Mouse (Mus musculus): Measurements from ENCODE around the gene Snap25. TPM values are rescaled to one million over a fixed set of nuclear protein-coding genes. Genes with fewer than 3 reads are reported as not detected.

Snap25 gene
- total and polyA plus RNA-seq, 3 experiments: 0.11 TPM; not detected in 2

- Histone ChIP-seq H3K9me3 (replicated peaks) (no peaks in the 10 kb centered on the region), H3K4me1 (ENCODE audit: insufficient read depth, low read depth, low read length) (no peaks in the 10 kb centered on the region), H3K27me3 (ENCODE audit: insufficient read depth, low read length) (no peaks in the 10 kb centered on the region), H3K4me3 (ENCODE audit: low read depth, low read length) (no peak overlapping the region), H3K36me3 (replicated peaks) (no peaks in the 10 kb centered on the region)
- no peak for ATAC-seq (ENCODE audit: extremely low read depth, insufficient number of reproducible peaks, low FRiP score, poor library complexity, severe bottlenecking)
- TF ChIP-seq CTCF (IDR thresholded peaks at IDR 0.05; ENCODE audit: low read depth, low read length) (no peak), TAL1 (conservative IDR thresholded peaks at IDR 0.05; ENCODE audit: low read depth, low read length) (no peak), GATA2 (IDR thresholded peaks at IDR 0.05; ENCODE audit: borderline replicate concordance, low read depth, low read length) (no peak), GATA1 (IDR thresholded peaks at IDR 0.05; ENCODE audit: borderline replicate concordance, low read length) (no peak), POLR2AphosphoS5 (IDR thresholded peaks at IDR 0.05; ENCODE audit: insufficient replicate concordance, low read depth, low read length) (no peak)
- no peak for DNase-seq (ENCODE audit: low spot score)
Observed at GRCm38 (mm10) chr2:136811331-136811730, 98.1 kb downstream of the Snap25 start.

- no peaks in the 10 kb centered on the region for H3K9me3 ChIP-seq (replicated peaks)
- no peaks in the 10 kb centered on the region for H3K27me3 ChIP-seq (ENCODE audit: insufficient read depth, low read length)
- no peaks in the 10 kb centered on the region for H3K36me3 ChIP-seq (replicated peaks)
- no peaks in the 10 kb centered on the region for H3K4me1 ChIP-seq (ENCODE audit: insufficient read depth, low read depth, low read length)
- no peak for ATAC-seq (ENCODE audit: extremely low read depth, insufficient number of reproducible peaks, low FRiP score, poor library complexity, severe bottlenecking)
- H3K4me3 ChIP-seq (ENCODE audit: low read depth, low read length): no peak overlapping the region
- no peak for TF ChIP-seq GATA1 (IDR thresholded peaks at IDR 0.05; ENCODE audit: borderline replicate concordance, low read length)
- no peak for TF ChIP-seq GATA2 (IDR thresholded peaks at IDR 0.05; ENCODE audit: borderline replicate concordance, low read depth, low read length)
- TF ChIP-seq CTCF (IDR thresholded peaks at IDR 0.05; ENCODE audit: low read depth, low read length): no peak
- TF ChIP-seq TAL1 (conservative IDR thresholded peaks at IDR 0.05; ENCODE audit: low read depth, low read length): no peak
- no peak for TF ChIP-seq POLR2AphosphoS5 (IDR thresholded peaks at IDR 0.05; ENCODE audit: insufficient replicate concordance, low read depth, low read length)
- DNase-seq (ENCODE audit: low spot score): no peak
Observed at GRCm38 (mm10) chr2:136816717-136817400, 103.6 kb downstream of the Snap25 start.

GRCm38 (mm10) chr2:136823751-136824716 lies 110.8 kb downstream of the Snap25 start:
- no peak for ATAC-seq (ENCODE audit: extremely low read depth, insufficient number of reproducible peaks, low FRiP score, poor library complexity, severe bottlenecking)

DNA sequence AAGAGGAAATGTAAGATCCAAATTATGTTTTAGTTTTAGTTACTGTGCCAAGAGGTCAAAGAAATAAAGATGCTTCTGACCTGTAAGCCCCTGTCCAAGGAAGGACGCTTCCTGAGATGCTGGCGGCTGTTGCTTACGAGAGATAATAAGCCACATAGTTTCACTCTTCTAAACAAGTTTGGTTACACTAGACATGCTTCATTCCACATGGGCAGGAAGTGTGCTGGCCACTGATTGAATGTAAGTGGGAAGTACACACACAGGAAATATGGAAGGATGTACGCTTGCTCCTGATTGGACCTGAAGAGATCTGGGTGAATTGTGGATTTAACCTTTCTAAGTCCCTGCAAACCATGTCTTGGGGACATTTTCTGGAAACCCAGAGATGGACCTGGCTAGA lies 114.4 kb downstream of the Snap25 start:
- no peak overlapping the region for H3K4me3 ChIP-seq (ENCODE audit: low read depth, low read length)

More at GRCm38 (mm10) chr2:136823751-136824716, 110.8 kb downstream of the Snap25 start:
- no peaks in the 10 kb centered on the region for H3K27me3 ChIP-seq (ENCODE audit: insufficient read depth, low read length)
- no peaks in the 10 kb centered on the region for H3K36me3 ChIP-seq (replicated peaks)
- DNase-seq (ENCODE audit: low spot score): no peak
- no peaks in the 10 kb centered on the region for H3K4me1 ChIP-seq (ENCODE audit: insufficient read depth, low read depth, low read length)
- TF ChIP-seq GATA1 (IDR thresholded peaks at IDR 0.05; ENCODE audit: borderline replicate concordance, low read length): no peak
- no peak for TF ChIP-seq GATA2 (IDR thresholded peaks at IDR 0.05; ENCODE audit: borderline replicate concordance, low read depth, low read length)
- TF ChIP-seq CTCF (IDR thresholded peaks at IDR 0.05; ENCODE audit: low read depth, low read length): no peak
- no peak for TF ChIP-seq TAL1 (conservative IDR thresholded peaks at IDR 0.05; ENCODE audit: low read depth, low read length)
- no peak for TF ChIP-seq POLR2AphosphoS5 (IDR thresholded peaks at IDR 0.05; ENCODE audit: insufficient replicate concordance, low read depth, low read length)
- H3K4me3 ChIP-seq (ENCODE audit: low read depth, low read length): no peak overlapping the region
- H3K9me3 ChIP-seq (replicated peaks): no peaks in the 10 kb centered on the region

More for the DNA sequence above, 114.4 kb downstream of the Snap25 start:
- Histone ChIP-seq H3K4me1 (ENCODE audit: insufficient read depth, low read depth, low read length) (no peaks in the 10 kb centered on the region), H3K9me3 (replicated peaks) (no peaks in the 10 kb centered on the region), H3K36me3 (replicated peaks) (no peaks in the 10 kb centered on the region), H3K27me3 (ENCODE audit: insufficient read depth, low read length) (no peaks in the 10 kb centered on the region)
- no peak for TF ChIP-seq CTCF (IDR thresholded peaks at IDR 0.05; ENCODE audit: low read depth, low read length)
- DNase-seq (ENCODE audit: low spot score) (no peak), ATAC-seq (ENCODE audit: extremely low read depth, insufficient number of reproducible peaks, low FRiP score, poor library complexity, severe bottlenecking) (no peak)

Other genes with a start within 250 kb of the Snap25 start
- gene Ankef1, start 211.5 kb upstream of the Snap25 start, total RNA-seq (2014; fragmentation: Nextera tagmentation): not detected in 2 replicates
- 0.11 and 0.12 TPM in 2 replicates for gene Ankef1, start 211.5 kb upstream of the Snap25 start, total RNA-seq (2017)
- gene Ankef1, start 211.5 kb upstream of the Snap25 start, polyA plus RNA-seq (2012): not detected in 2 replicates
- not detected in 2 replicates for gene AL731706.2, start 172.2 kb downstream of the Snap25 start, total RNA-seq (2014; fragmentation: Nextera tagmentation)
- 16.1 and 18.0 TPM in 2 replicates for gene AL731706.2, start 172.2 kb downstream of the Snap25 start, total RNA-seq (2017)
- gene AL731706.2, start 172.2 kb downstream of the Snap25 start, polyA plus RNA-seq (2012): not detected in 2 replicates
- gene Slx4ip, start 177.8 kb downstream of the Snap25 start, total RNA-seq (2014; fragmentation: Nextera tagmentation): 16.6 and 18.0 TPM in 2 replicates
- 9.2 and 9.8 TPM in 2 replicates for gene Slx4ip, start 177.8 kb downstream of the Snap25 start, total RNA-seq (2017)
- gene Slx4ip, start 177.8 kb downstream of the Snap25 start, polyA plus RNA-seq (2012): 0.34 and 0.50 TPM in 2 replicates
- gene AL731706.1, start 177.9 kb downstream of the Snap25 start, total RNA-seq (2014; fragmentation: Nextera tagmentation): 4.7 TPM in 1 of 2 replicates, not detected in the other
- gene AL731706.1, start 177.9 kb downstream of the Snap25 start, total RNA-seq (2017): 15.0 and 16.3 TPM in 2 replicates
- 1.0 and 1.6 TPM in 2 replicates for gene AL731706.1, start 177.9 kb downstream of the Snap25 start, polyA plus RNA-seq (2012)
- gene Mkks, start 177.9 kb downstream of the Snap25 start, total RNA-seq (2014; fragmentation: Nextera tagmentation): 6.6 and 10.5 TPM in 2 replicates
- gene Mkks, start 177.9 kb downstream of the Snap25 start, total RNA-seq (2017): 12.7 and 14.8 TPM in 2 replicates
- gene Mkks, start 177.9 kb downstream of the Snap25 start, polyA plus RNA-seq (2012): 0.13 and 0.17 TPM in 2 replicates

All from G1E (cell line).